ENCODE assay signal across 22 mouse cellular contexts in the genomic region with DNA sequence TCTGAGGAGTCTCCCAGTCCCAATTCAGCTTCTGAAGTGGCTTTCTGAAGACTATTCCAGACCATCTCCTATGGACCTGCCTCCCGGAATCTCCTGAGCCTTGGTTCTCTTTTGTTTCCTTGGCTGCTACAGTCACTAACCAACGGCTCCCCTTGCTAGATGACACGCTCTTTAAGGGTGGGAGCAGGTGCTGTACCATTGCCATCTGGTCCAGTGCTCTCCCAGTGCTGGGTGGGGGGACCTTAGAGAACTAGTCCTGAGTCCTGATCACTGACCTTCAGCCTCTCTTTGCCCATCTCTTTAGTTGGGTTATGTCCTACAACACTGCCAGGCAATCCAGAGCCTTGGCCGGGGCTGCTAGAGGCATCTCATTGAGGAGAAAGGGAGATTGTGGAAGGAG. TPM values are rescaled to one million over a fixed set of nuclear protein-coding genes. Genes with fewer than 3 reads are reported as not detected.
"Had no signal": no experiment of that assay in that cellular context is flagged by ENCODE, and none has a peak within 500 bp of the region (broad histone marks: within the 10 kb centered on the region; RNA-seq: fewer than 3 reads in every experiment).

No protein-coding gene starts in this region.

- H3K4me2 ChIP-seq: lung, embryonic 15.5 days; midbrain, embryonic 11.5 days; midbrain, embryonic 13.5 days; midbrain, embryonic 15.5 days; neural tube, embryonic 13.5 days; neural tube, embryonic 15.5 days had no signal

- H3K27ac ChIP-seq: lung, embryonic 15.5 days; macrophage; midbrain, embryonic 13.5 days; midbrain, embryonic 15.5 days; neural tube, embryonic 13.5 days; neural tube, embryonic 15.5 days had no signal

- H3K4me3 ChIP-seq: lung, embryonic 15.5 days; megakaryocyte, embryonic 14.5 days; midbrain, embryonic 13.5 days; midbrain, embryonic 15.5 days; neural tube, embryonic 13.5 days; neural tube, embryonic 15.5 days had no signal

- H3K9me3 ChIP-seq: lung, embryonic 15.5 days; megakaryocyte, embryonic 14.5 days; midbrain, embryonic 13.5 days; midbrain, embryonic 15.5 days; neural tube, embryonic 13.5 days; neural tube, embryonic 15.5 days had no signal

- H3K27me3 ChIP-seq: midbrain, embryonic 13.5 days; midbrain, embryonic 15.5 days; neural tube, embryonic 13.5 days; neural tube, embryonic 15.5 days had no signal

- H3K9ac ChIP-seq: lung, embryonic 15.5 days; midbrain, embryonic 13.5 days; midbrain, embryonic 15.5 days; neural tube, embryonic 13.5 days; neural tube, embryonic 15.5 days had no signal

- DNase-seq: lung, adult 2 months; lung, postnatal 14 days; lung, postnatal 36 days; retina, postnatal 1 day; right cerebral cortex, adult 18-20 months; right cerebral cortex, postnatal 25 days; right cerebral cortex, postnatal 4 days; spleen, adult 18-20 months; thymus, adult 18-20 months; thymus, postnatal 14 days; thymus, postnatal 36 days had no signal

- H3K36me3 ChIP-seq: lung, embryonic 15.5 days; midbrain, embryonic 13.5 days; midbrain, embryonic 15.5 days; neural tube, embryonic 13.5 days; neural tube, embryonic 15.5 days had no signal

- ATAC-seq: midbrain, embryonic 13.5 days; midbrain, embryonic 15.5 days had no signal

- H3K4me1 ChIP-seq: midbrain, embryonic 15.5 days had no signal

RNA-seq across cellular contexts. Expression of a gene that starts 36.1 kb away (rescaled TPM):
- polyA plus RNA-seq: midbrain, embryonic 11.5 days; midbrain, embryonic 15.5 days; midbrain, postnatal 0 days; neural tube, embryonic 11.5 days; neural tube, embryonic 13.5 days had no signal

RNA-seq across cellular contexts. Expression of a gene that starts 57.3 kb away (rescaled TPM):
- polyA plus RNA-seq: midbrain, embryonic 11.5 days; midbrain, embryonic 13.5 days; neural tube, embryonic 11.5 days; neural tube, embryonic 13.5 days; neural tube, embryonic 15.5 days; stomach, embryonic 14.5 days had no signal
